Mouse (Mus musculus): ENCODE measurements around the gene Rabepk. TPM values are rescaled to one million over a fixed set of nuclear protein-coding genes. Genes with fewer than 3 reads are reported as not detected.
"Not testable (repeated sequence)": the region's sequence is repeated elsewhere in the genome, so short reads cannot be mapped to it uniquely, and the experiment has no call there.

Gene Rabepk
- polyA plus RNA-seq (2012; ENCODE audit: insufficient read depth, insufficient read length, missing spikeins), result 23.2 and 28.2 TPM in 2 replicates

DNA sequence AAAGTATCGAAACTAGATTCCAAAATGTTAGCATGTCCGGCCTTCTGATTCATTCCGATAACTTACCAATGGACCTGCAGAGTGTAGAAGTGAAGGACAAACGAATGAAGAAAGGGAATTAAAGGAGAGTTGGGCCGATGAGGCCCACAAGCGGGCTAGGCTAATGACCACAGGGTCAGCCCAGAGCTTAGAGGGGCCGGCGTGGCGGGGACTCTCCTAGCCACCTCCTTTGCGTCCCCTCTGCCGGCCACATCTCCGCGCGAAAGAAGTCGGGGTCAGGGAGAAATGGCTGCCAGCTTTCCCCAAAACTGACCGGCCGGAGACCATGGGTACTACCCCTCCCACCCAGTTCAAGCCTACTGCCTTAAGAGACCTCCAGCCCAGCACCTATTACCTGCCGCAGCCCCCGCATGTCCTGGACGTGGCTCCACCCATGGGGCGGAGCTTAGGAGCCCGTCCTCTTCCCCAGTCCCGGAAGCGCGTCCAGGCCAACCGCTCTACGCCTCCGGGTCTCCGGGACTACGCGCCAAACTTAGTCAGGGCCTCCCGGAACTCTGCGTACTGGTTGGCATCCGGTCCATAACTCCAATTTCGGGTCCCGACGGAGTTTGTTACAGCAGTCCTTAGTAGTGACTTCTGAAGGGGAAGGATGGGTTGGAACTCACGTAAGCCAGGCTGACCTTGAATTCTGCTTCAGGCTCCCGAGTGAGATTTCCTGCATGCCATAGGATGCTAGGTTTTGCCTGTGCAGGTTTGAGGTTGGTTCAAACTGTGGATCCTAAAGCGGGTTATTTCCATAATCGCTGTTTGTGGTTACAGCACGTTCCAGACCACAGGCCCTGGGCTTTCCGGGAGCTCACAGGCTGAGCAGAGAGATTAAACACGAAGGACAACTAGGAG is at the start of gene Rabepk:
Gene Rabepk, minus strand, starts transcription at position 556 of the 900 bp plus-strand sequence.
- Histone ChIP-seq H3K27ac (replicated peaks; ENCODE audit: low read depth, low read length) (peak within 1 kb of the TSS; percentile 75), H3K4me3 (ENCODE audit: insufficient read depth, low read depth, low read length) (peak within 1 kb of the TSS; percentile 84), H3K4me1 (ENCODE audit: control insufficient read depth, insufficient read depth, insufficient read length, low read length) (peaks cover 4% of the 10 kb centered on the region)

DNA sequence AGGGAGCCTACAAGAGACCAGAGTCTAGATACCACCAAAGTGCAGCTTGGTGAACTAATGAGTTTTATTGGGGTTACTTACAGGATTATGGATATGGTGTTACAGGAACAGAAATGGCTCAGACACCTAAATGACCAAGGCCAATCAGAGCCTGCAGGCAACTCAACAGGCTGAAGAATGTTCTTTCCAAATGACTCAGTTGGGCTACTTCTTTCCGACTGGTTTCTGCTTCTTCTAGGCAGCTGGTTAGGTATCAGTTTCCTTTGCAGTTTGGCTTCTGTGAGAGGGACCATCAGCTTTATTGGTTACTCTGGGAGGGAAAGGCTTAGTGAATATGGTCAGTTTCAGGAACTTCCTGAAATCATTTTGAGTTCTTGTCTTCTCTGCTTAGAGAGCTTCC is 48.0 kb upstream of the Rabepk start:
- H3K4me3 ChIP-seq (ENCODE audit: insufficient read depth, low read depth, low read length), result no peak overlapping the region
- peaks cover 2% of the 10 kb centered on the region; the same call in 1 of the 2 replicates for H3K4me1 ChIP-seq (ENCODE audit: control insufficient read depth, insufficient read depth, insufficient read length, low read length)
- no peak overlapping the region for H3K27ac ChIP-seq (replicated peaks; ENCODE audit: low read depth, low read length)

DNA sequence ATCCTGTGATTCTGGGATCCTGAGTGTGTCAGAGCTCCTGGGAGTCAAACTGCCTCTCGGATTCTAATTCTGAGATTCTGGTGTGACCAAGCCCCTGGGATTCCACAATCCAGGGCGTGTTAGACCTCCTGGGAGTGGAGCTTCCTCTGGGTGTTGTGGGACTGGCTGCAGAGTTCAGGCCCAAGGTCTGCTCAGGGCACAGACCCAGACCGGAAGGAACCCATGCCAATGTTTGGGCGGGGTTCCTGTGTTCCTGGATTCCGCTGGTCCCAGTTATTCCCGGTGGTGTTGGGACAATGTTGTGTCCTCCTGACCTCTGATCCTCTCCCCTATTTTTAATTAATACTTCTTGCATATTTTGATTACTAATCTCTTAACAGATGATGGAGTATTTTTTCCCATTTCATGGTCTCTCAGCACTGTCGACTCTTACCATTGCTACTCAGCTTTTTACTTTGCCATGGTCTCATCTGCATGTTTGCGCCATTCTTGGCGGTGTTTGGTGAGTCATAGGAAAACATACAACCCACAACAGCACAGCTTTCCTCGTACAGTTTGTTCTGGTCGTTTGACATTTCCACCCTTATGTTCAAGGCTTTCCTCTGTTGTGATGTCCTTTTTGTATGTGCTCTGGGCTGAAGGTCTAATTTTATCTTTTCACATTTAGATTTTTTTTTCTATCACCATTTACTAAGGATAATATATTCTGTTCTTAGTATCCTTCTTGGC is 43.7 kb upstream of the Rabepk start:
- peak overlapping the region; percentile 93 for H3K27ac ChIP-seq (replicated peaks; ENCODE audit: low read depth, low read length)
- peaks cover 5% of the 10 kb centered on the region; the same call in 1 of the 2 replicates for H3K4me1 ChIP-seq (ENCODE audit: control insufficient read depth, insufficient read depth, insufficient read length, low read length)
- H3K4me3 ChIP-seq (ENCODE audit: insufficient read depth, low read depth, low read length), result peak overlapping the region; percentile 12; the same call in 1 of the 2 replicates

DNA sequence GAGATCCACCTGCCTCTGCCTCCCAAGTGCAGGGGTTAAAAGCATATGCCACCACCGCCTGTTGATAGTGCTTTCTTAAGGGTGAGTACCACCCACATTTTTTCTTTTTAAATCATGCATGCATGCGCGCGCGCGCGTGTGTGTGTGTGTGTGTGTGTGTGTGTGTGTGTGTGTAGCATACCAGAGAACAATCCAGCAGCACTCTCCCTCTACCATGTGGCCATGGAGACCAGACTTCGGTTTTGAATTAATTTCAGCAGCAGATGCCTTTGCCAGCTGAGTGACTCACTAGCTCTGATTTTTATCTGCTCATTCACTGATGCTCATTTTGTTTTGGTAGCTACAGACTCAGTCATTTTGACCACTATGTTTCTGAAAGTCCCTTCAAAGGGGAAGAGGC is 42.0 kb upstream of the Rabepk start:
- Histone ChIP-seq H3K4me1 (ENCODE audit: control insufficient read depth, insufficient read depth, insufficient read length, low read length) (peaks cover 5% of the 10 kb centered on the region; the same call in 1 of the 2 replicates), H3K27ac (replicated peaks; ENCODE audit: low read depth, low read length) (no peak overlapping the region), H3K4me3 (ENCODE audit: insufficient read depth, low read depth, low read length) (no peak overlapping the region)

DNA sequence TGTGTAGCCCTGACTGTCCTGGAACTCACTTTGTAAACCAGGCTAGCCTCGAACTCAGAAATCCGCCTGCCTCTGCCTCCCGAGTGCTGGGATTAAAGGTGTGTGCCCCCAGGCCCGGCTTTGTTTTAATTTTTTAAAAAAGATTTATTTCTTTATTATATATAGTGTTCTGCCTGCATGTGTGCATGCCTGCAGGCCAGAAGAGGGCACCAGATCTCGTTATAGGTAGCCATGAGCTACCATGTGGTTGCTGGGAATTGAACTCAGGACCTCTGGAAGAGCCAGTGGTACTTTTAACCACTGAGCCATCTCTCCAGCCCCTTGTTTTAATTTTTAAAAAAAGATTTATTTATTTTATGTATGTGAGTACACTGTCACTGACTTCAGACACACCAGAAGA is 40.4 kb upstream of the Rabepk start:
- not testable (repeated sequence) for H3K27ac ChIP-seq (replicated peaks; ENCODE audit: low read depth, low read length); H3K4me1 ChIP-seq (ENCODE audit: control insufficient read depth, insufficient read depth, insufficient read length, low read length); H3K4me3 ChIP-seq (ENCODE audit: insufficient read depth, low read depth, low read length)

DNA sequence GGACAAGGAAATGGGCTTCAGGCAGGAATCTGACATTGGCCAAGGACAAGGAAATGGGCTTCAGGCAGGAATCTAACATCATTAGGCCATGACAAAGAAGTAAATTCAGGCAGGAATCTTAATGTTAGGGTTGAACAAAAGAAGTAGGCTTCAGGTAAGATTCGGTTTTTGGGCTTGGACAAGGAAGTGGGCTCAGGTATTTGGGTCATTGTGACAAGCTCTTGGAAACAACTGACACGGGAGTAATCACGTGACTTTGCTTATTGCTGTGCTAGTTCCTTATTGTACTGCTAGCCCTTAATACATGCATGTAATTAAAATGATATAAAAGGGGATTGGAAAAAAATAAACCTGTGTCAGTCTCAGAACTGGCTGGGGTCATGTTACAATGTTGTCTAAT is 36.0 kb upstream of the Rabepk start:
- Histone ChIP-seq H3K27ac (replicated peaks; ENCODE audit: low read depth, low read length) (no peak overlapping the region), H3K4me3 (ENCODE audit: insufficient read depth, low read depth, low read length) (no peak overlapping the region), H3K4me1 (ENCODE audit: control insufficient read depth, insufficient read depth, insufficient read length, low read length) (no peaks in the 10 kb centered on the region)

DNA sequence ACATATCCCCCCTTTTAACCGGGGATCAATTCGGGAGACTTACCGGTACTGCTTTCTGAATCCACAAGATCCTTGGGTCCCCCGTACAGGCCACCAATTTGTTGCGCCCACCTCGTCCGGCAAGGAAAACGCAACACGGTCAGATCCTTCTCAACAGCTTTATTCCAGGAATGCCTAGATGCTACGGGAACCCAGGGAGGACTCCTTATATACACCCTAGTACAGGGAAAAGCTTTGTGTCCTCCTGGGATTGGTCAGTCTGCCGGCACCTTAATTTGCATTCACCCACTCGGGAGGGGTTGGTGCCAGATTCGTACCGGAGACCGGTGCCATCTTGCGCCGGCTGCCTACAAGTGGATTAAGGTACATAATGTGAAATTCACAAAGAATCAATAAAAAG is 33.9 kb upstream of the Rabepk start:
- no peak overlapping the region for H3K27ac ChIP-seq (replicated peaks; ENCODE audit: low read depth, low read length)
- H3K4me3 ChIP-seq (ENCODE audit: insufficient read depth, low read depth, low read length), result no peak overlapping the region
- H3K4me1 ChIP-seq (ENCODE audit: control insufficient read depth, insufficient read depth, insufficient read length, low read length), result no peaks in the 10 kb centered on the region

DNA sequence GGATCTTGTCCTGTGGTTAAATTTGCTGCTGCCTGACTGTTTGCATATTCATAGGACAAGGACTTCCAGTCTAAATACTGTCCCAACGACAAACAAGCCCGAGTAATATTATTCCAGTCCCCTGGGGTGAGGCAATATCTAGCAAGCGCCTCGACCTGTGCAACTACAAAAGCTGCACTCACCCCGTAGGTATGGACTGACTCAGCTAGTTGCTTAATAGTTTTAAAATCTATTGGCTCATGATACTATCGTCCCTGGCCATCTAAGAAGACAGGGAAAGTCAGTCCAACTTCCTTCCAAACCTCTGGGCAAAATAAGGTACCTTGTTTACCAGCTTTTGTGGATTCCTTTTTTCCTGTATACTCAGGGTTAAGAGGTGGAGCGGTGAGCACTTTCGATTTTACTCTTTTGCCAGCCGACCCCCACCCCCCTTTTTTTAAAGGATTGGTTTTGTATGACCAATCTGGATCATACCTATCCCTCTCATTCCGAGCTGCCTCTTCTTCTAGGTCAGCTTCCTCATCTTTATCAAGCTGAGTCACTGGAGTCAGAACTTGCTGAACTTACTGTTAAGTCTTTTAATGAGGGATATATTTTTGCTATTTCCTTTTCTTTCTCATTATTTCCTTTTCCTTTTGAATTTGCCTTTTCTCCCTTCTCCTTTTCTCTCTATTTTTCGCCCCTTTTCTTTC is 33.2 kb upstream of the Rabepk start, which contains the start of gene Gm34653:
Gene Gm34653, plus strand, starts transcription at position 242 of the 692 bp plus-strand sequence.
- not testable (repeated sequence) for H3K27ac ChIP-seq (replicated peaks; ENCODE audit: low read depth, low read length); H3K4me1 ChIP-seq (ENCODE audit: control insufficient read depth, insufficient read depth, insufficient read length, low read length); H3K4me3 ChIP-seq (ENCODE audit: insufficient read depth, low read depth, low read length)

DNA sequence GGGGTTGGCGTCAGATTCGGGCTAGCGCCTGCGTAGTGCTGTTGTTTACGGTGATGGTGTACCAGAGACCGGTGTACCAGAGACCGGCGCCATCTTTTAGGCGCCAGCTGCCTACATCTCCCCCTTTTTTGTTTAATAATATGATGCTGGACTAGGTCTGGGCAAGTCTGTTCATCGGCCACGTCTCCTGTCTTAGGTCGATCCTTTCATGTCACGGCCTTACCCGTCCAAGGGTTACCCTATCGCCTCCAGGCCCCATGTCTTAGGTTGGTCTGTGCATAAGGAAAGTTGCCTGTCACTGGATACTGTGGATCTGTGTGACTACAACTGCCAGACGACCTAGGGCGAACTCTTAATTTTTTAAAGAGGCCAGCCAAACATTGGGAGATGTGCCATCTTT is 30.4 kb upstream of the Rabepk start:
- H3K27ac ChIP-seq (replicated peaks; ENCODE audit: low read depth, low read length); H3K4me1 ChIP-seq (ENCODE audit: control insufficient read depth, insufficient read depth, insufficient read length, low read length); H3K4me3 ChIP-seq (ENCODE audit: insufficient read depth, low read depth, low read length): not testable (repeated sequence)

DNA sequence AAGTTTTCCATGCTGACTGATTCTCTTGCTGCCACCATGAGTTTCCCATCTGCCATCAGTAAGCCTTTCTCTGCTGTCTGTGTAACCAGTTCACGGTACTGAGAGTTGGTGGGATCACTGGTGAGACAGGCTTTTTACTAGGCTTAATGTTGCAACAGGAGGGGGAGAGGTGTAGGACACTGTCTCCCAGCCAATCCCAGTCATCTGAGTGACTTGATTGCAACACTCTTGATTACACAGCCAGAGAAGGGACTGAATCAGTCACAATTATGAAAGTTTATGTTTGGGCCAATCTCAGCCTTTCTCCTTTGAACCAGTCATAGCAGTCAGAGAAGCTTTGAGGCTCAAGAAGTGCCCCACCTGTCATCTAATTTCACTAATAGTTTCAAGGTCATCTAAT is 28.3 kb upstream of the Rabepk start:
- Histone ChIP-seq H3K4me3 (ENCODE audit: insufficient read depth, low read depth, low read length) (no peak overlapping the region), H3K27ac (replicated peaks; ENCODE audit: low read depth, low read length) (peak overlapping the region; percentile 55), H3K4me1 (ENCODE audit: control insufficient read depth, insufficient read depth, insufficient read length, low read length) (peaks cover 10% of the 10 kb centered on the region; the same call in 1 of the 2 replicates)

DNA sequence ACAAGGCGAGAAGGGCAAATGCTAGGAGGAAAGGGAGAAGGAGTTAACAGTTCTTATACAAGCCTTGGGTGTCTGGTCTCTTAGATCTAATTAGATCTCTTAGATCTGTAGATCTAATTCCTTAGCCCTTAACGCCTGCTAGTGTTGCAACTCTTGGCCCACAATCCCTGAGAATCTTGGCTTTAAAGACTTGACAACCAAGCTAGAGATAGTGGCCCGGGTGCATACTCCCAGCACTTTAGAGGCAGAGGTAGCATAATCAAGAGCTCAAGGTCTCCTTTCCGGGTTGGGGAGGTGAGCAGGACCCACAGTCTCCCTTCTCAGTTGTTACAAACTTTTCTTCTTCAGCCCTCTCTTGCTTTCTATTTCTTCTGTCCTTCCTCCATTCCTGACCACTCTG is 27.9 kb upstream of the Rabepk start:
- peaks cover 10% of the 10 kb centered on the region; the same call in 1 of the 2 replicates for H3K4me1 ChIP-seq (ENCODE audit: control insufficient read depth, insufficient read depth, insufficient read length, low read length)
- H3K4me3 ChIP-seq (ENCODE audit: insufficient read depth, low read depth, low read length), result no peak overlapping the region
- peak overlapping the region; percentile 55 for H3K27ac ChIP-seq (replicated peaks; ENCODE audit: low read depth, low read length)

DNA sequence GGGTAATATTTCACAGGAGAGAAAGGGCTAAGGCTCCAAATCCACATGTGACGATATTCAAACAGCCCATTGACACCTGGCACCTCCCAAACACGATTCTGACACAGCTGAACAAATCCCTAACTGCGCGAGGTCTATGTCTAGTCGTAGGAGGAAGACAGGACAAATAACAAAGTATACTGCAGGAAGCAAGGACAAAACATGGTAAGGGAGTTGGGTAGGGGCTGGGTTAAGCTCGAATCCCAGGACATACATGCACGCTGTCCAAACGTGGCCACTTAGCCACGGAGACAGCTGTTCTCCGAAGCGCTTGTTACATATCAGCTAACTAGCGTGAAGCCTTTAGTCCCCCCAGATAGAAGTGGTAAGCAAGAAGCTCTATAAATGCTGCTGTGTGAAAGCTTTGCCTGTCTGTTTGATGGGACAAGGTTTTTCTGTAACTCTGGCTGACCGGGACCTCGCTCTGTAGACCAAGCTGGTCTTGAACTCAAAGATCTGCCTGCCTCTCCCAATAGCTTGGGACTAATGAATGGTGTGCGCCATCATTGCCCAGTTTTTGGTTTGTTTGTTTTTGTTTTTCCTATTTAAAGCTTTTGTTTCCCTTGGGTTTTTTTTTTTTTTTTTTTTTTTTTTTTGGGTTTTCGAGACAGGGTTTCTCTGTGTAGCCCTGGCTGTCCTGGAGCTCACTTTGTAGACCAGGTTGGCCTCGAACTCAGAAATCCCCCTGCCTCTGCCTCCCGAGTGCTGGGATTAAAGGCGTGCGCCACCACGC is 26.9 kb upstream of the Rabepk start:
- Histone ChIP-seq H3K27ac (replicated peaks; ENCODE audit: low read depth, low read length) (peak overlapping the region; percentile 70), H3K4me1 (ENCODE audit: control insufficient read depth, insufficient read depth, insufficient read length, low read length) (peaks cover 10% of the 10 kb centered on the region; the same call in 1 of the 2 replicates), H3K4me3 (ENCODE audit: insufficient read depth, low read depth, low read length) (peak overlapping the region; percentile 96)

DNA sequence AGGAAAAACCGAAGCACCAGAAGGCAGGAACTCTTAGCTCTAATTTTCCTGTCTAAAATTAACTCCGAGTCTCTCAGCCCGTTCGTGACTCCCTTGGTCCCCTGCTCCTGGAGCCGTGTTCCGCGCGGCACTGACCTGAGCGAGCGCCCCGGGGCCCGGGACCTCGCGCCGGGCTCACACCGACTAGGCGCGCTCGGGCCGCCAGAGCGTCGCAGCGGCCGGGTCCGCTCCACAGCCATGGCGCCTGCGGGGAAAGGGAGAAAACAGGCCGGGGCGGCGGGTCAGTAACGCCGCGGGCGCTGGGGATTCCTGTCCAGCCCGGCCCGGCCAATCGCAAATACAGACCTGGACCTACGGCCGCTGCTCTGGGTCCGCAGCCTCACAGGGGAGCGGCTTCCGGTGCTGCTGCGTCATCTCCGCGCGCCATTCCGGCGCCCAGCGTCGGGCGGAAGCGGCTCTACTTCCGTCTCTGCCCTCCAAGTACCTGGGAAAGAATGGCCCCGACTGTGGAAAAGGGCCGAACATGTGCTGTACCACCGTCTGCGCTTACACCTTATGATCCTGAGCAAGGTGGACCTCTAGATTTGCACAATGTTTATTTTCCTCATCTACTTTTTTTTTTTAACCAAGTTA is 26.2 kb upstream of the Rabepk start, which contains the start of gene Fbxw2:
Gene Fbxw2, minus strand, starts transcription at position 485 of the 633 bp plus-strand sequence.
- Histone ChIP-seq H3K27ac (replicated peaks; ENCODE audit: low read depth, low read length) (peak within 1 kb of the TSS; percentile 88), H3K4me1 (ENCODE audit: control insufficient read depth, insufficient read depth, insufficient read length, low read length) (peaks cover 10% of the 10 kb centered on the region; the same call in 1 of the 2 replicates), H3K4me3 (ENCODE audit: insufficient read depth, low read depth, low read length) (peak within 1 kb of the TSS; percentile 96)

DNA sequence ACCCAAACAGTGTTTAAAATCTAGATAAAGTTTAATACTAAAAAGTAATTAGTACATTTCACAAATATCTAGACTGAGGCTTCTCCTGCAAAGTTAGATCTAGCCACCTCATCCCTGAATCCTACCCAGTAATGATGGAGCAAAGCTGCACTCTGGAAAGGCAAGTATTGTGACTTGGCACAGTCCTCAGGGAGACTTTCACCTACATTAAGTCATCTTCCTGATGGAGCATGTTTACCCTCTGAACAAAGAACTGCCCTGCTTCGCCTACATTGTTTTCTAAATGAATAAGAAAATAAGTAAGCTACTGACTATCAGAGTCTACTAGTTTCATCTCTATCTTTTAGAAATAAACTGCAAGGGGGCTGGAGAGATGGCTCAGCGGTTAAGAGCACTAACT is 18.8 kb upstream of the Rabepk start:
- H3K4me1 ChIP-seq (ENCODE audit: control insufficient read depth, insufficient read depth, insufficient read length, low read length), result peaks cover 3% of the 10 kb centered on the region; the same call in 1 of the 2 replicates
- no peak overlapping the region for H3K27ac ChIP-seq (replicated peaks; ENCODE audit: low read depth, low read length)
- H3K4me3 ChIP-seq (ENCODE audit: insufficient read depth, low read depth, low read length), result no peak overlapping the region

Data from brown adipose tissue, adult 24 weeks (tissue).